Mouse (Mus musculus) bone marrow, adult 2 months (tissue): ENCODE measurements around the gene Fam178b.

Source experiments
- CTCF ChIP-seq: fragments of 200-500 bp; IDR thresholded peaks from 2 replicates; pipeline ENCODE4 v1.5.1; 2011; ENCODE audit warnings: low read length, control low read depth; ENCODE audit not compliant: control insufficient read depth, insufficient read depth
- POLR2A ChIP-seq: fragments of 200-500 bp; IDR thresholded peaks from 2 replicates; pipeline ENCODE4 v1.6.1; 2011; ENCODE audit warnings: low read depth, mild to moderate bottlenecking, control low read depth, low read length, borderline replicate concordance; ENCODE audit not compliant: control insufficient read depth

GRCm38 (mm10) chr1:36658621-36659399 lies 24.2 kb downstream of the Fam178b start:
- no peak for TF ChIP-seq CTCF
- no peak for TF ChIP-seq POLR2A
